Mouse (Mus musculus): ENCODE data around the gene Gsta3. TPM values are rescaled to one million over a fixed set of nuclear protein-coding genes. Genes with fewer than 3 reads are reported as not detected.
A peak's percentile ranks its signal among the peaks of the same experiment; 100 is the strongest.
"Not testable (repeated sequence)": the region's sequence is repeated elsewhere in the genome, so short reads cannot be mapped to it uniquely, and the experiment has no call there.

The Gsta3 gene
- polyA plus RNA-seq, 1 experiment from 2014 or later, result 0.47 TPM

- H3K4me2 ChIP-seq; H3K4me3 ChIP-seq (ENCODE audit: low read depth, low read length); H3K9me3 ChIP-seq (replicated peaks; ENCODE audit: control insufficient read depth, low read length); H3K4me1 ChIP-seq (ENCODE audit: control insufficient read depth, insufficient read depth, low read length); ATAC-seq (replicated peaks; ENCODE audit: insufficient number of reproducible peaks, low FRiP score, low TSS enrichment); H3K36me3 ChIP-seq (ENCODE audit: control insufficient read depth, insufficient read depth, low read length); H3K27me3 ChIP-seq (ENCODE audit: control insufficient read depth, insufficient read depth, low read length); H3K9ac ChIP-seq (ENCODE audit: low read depth, low read length); H3K27ac ChIP-seq (ENCODE audit: low read depth, low read length): not testable (repeated sequence)
- WGBS (ENCODE audit: insufficient replicate concordance), result 73% methylated on average over 8 of the region's 8 CpGs
Measured at GRCm38 (mm10) chr1:21259981-21260380, 19.6 kb downstream of the Gsta3 start.

GRCm38 (mm10) chr1:21262401-21262800 is 22.0 kb downstream of the Gsta3 start:
- no peak overlapping the region for H3K9ac ChIP-seq (ENCODE audit: low read depth, low read length)
- H3K4me2 ChIP-seq, result no peak overlapping the region
- no peak overlapping the region for H3K4me3 ChIP-seq (ENCODE audit: low read depth, low read length)
- H3K4me1 ChIP-seq (ENCODE audit: control insufficient read depth, insufficient read depth, low read length), result no peaks in the 10 kb centered on the region
- WGBS (ENCODE audit: insufficient replicate concordance), result 85% methylated on average over 5 of the region's 5 CpGs
- H3K9me3 ChIP-seq (replicated peaks; ENCODE audit: control insufficient read depth, low read length), result no peaks in the 10 kb centered on the region
- no peak overlapping the region for H3K27ac ChIP-seq (ENCODE audit: low read depth, low read length)
- ATAC-seq (replicated peaks; ENCODE audit: insufficient number of reproducible peaks, low FRiP score, low TSS enrichment), result no peak
- H3K27me3 ChIP-seq (ENCODE audit: control insufficient read depth, insufficient read depth, low read length), result no peaks in the 10 kb centered on the region
- no peaks in the 10 kb centered on the region for H3K36me3 ChIP-seq (ENCODE audit: control insufficient read depth, insufficient read depth, low read length)

- Histone ChIP-seq H3K9me3 (replicated peaks; ENCODE audit: control insufficient read depth, low read length) (no peaks in the 10 kb centered on the region), H3K4me3 (ENCODE audit: low read depth, low read length) (no peak overlapping the region), H3K27me3 (ENCODE audit: control insufficient read depth, insufficient read depth, low read length) (no peaks in the 10 kb centered on the region), H3K27ac (ENCODE audit: low read depth, low read length) (no peak overlapping the region), H3K4me2 (no peak overlapping the region), H3K36me3 (ENCODE audit: control insufficient read depth, insufficient read depth, low read length) (no peaks in the 10 kb centered on the region), H3K9ac (ENCODE audit: low read depth, low read length) (no peak overlapping the region), H3K4me1 (ENCODE audit: control insufficient read depth, insufficient read depth, low read length) (no peaks in the 10 kb centered on the region)
- ATAC-seq (replicated peaks; ENCODE audit: insufficient number of reproducible peaks, low FRiP score, low TSS enrichment), result no peak
- 75% methylated on average over 4 of the region's 4 CpGs for WGBS (ENCODE audit: insufficient replicate concordance)
Measured at GRCm38 (mm10) chr1:21263986-21264385, 23.6 kb downstream of the Gsta3 start.

GRCm38 (mm10) chr1:21264747-21265146 is 24.4 kb downstream of the Gsta3 start:
- H3K4me1 ChIP-seq (ENCODE audit: control insufficient read depth, insufficient read depth, low read length), result no peaks in the 10 kb centered on the region
- H3K9ac ChIP-seq (ENCODE audit: low read depth, low read length), result no peak overlapping the region
- 78% methylated on average over 8 of the region's 8 CpGs for WGBS (ENCODE audit: insufficient replicate concordance)
- no peak overlapping the region for H3K4me2 ChIP-seq
- H3K27ac ChIP-seq (ENCODE audit: low read depth, low read length), result no peak overlapping the region
- H3K36me3 ChIP-seq (ENCODE audit: control insufficient read depth, insufficient read depth, low read length), result no peaks in the 10 kb centered on the region
- no peaks in the 10 kb centered on the region for H3K27me3 ChIP-seq (ENCODE audit: control insufficient read depth, insufficient read depth, low read length)
- no peaks in the 10 kb centered on the region for H3K9me3 ChIP-seq (replicated peaks; ENCODE audit: control insufficient read depth, low read length)
- ATAC-seq (replicated peaks; ENCODE audit: insufficient number of reproducible peaks, low FRiP score, low TSS enrichment), result no peak
- no peak overlapping the region for H3K4me3 ChIP-seq (ENCODE audit: low read depth, low read length)

GRCm38 (mm10) chr1:21266766-21267165 is 26.4 kb downstream of the Gsta3 start:
- Histone ChIP-seq H3K27ac (ENCODE audit: low read depth, low read length) (no peak overlapping the region), H3K9ac (ENCODE audit: low read depth, low read length) (no peak overlapping the region), H3K9me3 (replicated peaks; ENCODE audit: control insufficient read depth, low read length) (no peaks in the 10 kb centered on the region), H3K4me2 (no peak overlapping the region), H3K4me1 (ENCODE audit: control insufficient read depth, insufficient read depth, low read length) (no peaks in the 10 kb centered on the region), H3K27me3 (ENCODE audit: control insufficient read depth, insufficient read depth, low read length) (no peaks in the 10 kb centered on the region), H3K36me3 (ENCODE audit: control insufficient read depth, insufficient read depth, low read length) (no peaks in the 10 kb centered on the region), H3K4me3 (ENCODE audit: low read depth, low read length) (no peak overlapping the region)
- ATAC-seq (replicated peaks; ENCODE audit: insufficient number of reproducible peaks, low FRiP score, low TSS enrichment), result no peak
- 61% methylated on average over 1 of the region's 1 CpGs for WGBS (ENCODE audit: insufficient replicate concordance)

- H3K4me1 ChIP-seq (ENCODE audit: control insufficient read depth, insufficient read depth, low read length); H3K4me2 ChIP-seq; ATAC-seq (replicated peaks; ENCODE audit: insufficient number of reproducible peaks, low FRiP score, low TSS enrichment); H3K9me3 ChIP-seq (replicated peaks; ENCODE audit: control insufficient read depth, low read length); H3K36me3 ChIP-seq (ENCODE audit: control insufficient read depth, insufficient read depth, low read length); H3K27ac ChIP-seq (ENCODE audit: low read depth, low read length); H3K9ac ChIP-seq (ENCODE audit: low read depth, low read length); H3K4me3 ChIP-seq (ENCODE audit: low read depth, low read length); H3K27me3 ChIP-seq (ENCODE audit: control insufficient read depth, insufficient read depth, low read length): not testable (repeated sequence)
- 84% methylated on average over 6 of the region's 7 CpGs for WGBS (ENCODE audit: insufficient replicate concordance)
Measured at GRCm38 (mm10) chr1:21267466-21267865, 27.1 kb downstream of the Gsta3 start.

DNA sequence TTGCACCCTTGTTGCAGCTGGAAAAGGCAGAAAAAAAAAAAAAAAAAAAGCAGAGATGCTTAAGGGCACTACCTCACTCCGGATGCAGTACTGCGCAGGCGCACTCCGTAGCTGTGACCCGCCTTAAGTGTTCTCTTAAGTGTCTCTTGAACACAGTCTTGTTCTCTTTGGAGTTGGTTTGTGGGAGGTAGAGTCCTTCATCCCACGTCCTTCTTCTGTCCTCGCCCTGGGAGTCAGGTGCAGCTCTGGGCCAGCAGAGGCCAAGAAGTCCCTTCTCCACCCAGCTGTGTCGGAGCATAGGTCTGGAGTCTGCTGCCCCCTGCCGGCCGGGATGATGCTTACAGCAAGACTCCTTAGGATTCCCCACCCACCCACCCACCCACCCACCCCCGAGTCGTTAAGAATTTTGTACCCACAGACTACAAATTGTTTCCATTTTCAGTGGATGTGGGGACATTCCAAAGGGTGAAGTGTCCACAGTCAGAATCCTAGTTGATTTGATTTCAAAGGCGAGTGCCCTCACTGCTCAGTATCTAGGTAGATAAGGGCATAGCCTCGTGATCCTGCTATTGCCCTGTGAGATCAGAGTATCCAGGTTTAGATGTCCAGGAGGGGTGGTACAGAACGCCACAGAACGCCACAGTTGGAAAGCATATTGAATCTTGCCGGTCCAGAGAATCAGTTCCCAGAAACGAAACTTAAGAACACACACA is 31.1 kb downstream of the Gsta3 start:
- ATAC-seq (replicated peaks; ENCODE audit: insufficient number of reproducible peaks, low FRiP score, low TSS enrichment), result peak; percentile 41; the same call in 1 of the 2 replicates
- H3K27ac ChIP-seq (ENCODE audit: low read depth, low read length), result no peak overlapping the region
- peak overlapping the region; percentile 35 for H3K4me3 ChIP-seq (ENCODE audit: low read depth, low read length)
- WGBS (ENCODE audit: insufficient replicate concordance), result 21% methylated on average over 18 of the region's 18 CpGs
- no peaks in the 10 kb centered on the region for H3K27me3 ChIP-seq (ENCODE audit: control insufficient read depth, insufficient read depth, low read length)
- H3K9me3 ChIP-seq (replicated peaks; ENCODE audit: control insufficient read depth, low read length), result no peaks in the 10 kb centered on the region
- no peaks in the 10 kb centered on the region for H3K36me3 ChIP-seq (ENCODE audit: control insufficient read depth, insufficient read depth, low read length)
- peak overlapping the region; percentile 54 for H3K9ac ChIP-seq (ENCODE audit: low read depth, low read length)
- H3K4me2 ChIP-seq, result peak overlapping the region; percentile 73
- H3K4me1 ChIP-seq (ENCODE audit: control insufficient read depth, insufficient read depth, low read length), result no peaks in the 10 kb centered on the region

DNA sequence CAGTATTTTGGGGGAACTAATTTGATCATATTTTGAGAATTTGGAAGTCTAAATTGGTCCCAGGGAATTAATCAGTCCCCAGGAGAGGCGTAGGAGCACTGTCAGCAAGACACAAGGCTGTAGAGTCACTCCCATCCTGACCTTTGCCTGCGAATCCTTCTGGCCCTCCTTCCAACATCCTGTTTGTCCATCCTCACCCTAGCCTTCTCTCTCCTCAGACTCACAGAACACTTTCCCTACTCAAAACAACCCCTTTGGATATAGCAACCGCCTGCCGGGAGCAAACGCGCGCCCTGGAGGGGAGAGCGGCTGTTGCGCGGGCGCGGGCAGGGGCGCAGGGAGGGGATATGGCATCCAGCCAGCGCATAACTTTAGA is 31.7 kb downstream of the Gsta3 start:
- no peaks in the 10 kb centered on the region for H3K9me3 ChIP-seq (replicated peaks; ENCODE audit: control insufficient read depth, low read length)
- H3K27ac ChIP-seq (ENCODE audit: low read depth, low read length), result no peak overlapping the region
- H3K36me3 ChIP-seq (ENCODE audit: control insufficient read depth, insufficient read depth, low read length), result no peaks in the 10 kb centered on the region
- whole genome bisulfite sequencing (ENCODE audit: insufficient replicate concordance), result 16% methylated on average over 14 of the region's 14 CpGs
- no peaks in the 10 kb centered on the region for H3K4me1 ChIP-seq (ENCODE audit: control insufficient read depth, insufficient read depth, low read length)
- H3K4me3 ChIP-seq (ENCODE audit: low read depth, low read length), result peak overlapping the region; percentile 35
- peak overlapping the region; percentile 54 for H3K9ac ChIP-seq (ENCODE audit: low read depth, low read length)
- H3K4me2 ChIP-seq, result peak overlapping the region; percentile 73
- ATAC-seq (replicated peaks; ENCODE audit: insufficient number of reproducible peaks, low FRiP score, low TSS enrichment), result no peak
- H3K27me3 ChIP-seq (ENCODE audit: control insufficient read depth, insufficient read depth, low read length), result no peaks in the 10 kb centered on the region

GRCm38 (mm10) chr1:21273091-21273490 is 32.7 kb downstream of the Gsta3 start:
- WGBS (ENCODE audit: insufficient replicate concordance), result 88% methylated on average over 6 of the region's 6 CpGs
- Histone ChIP-seq H3K4me2 (no peak overlapping the region), H3K9me3 (replicated peaks; ENCODE audit: control insufficient read depth, low read length) (no peaks in the 10 kb centered on the region), H3K36me3 (ENCODE audit: control insufficient read depth, insufficient read depth, low read length) (no peaks in the 10 kb centered on the region), H3K27me3 (ENCODE audit: control insufficient read depth, insufficient read depth, low read length) (no peaks in the 10 kb centered on the region), H3K9ac (ENCODE audit: low read depth, low read length) (no peak overlapping the region), H3K4me1 (ENCODE audit: control insufficient read depth, insufficient read depth, low read length) (no peaks in the 10 kb centered on the region), H3K27ac (ENCODE audit: low read depth, low read length) (no peak overlapping the region), H3K4me3 (ENCODE audit: low read depth, low read length) (no peak overlapping the region)
- ATAC-seq (replicated peaks; ENCODE audit: insufficient number of reproducible peaks, low FRiP score, low TSS enrichment), result no peak

Data from heart, embryonic 11.5 days (tissue).